Mouse (Mus musculus): ENCODE results near the gene Glt1d1.
"Not testable (repeated sequence)": the region's sequence is repeated elsewhere in the genome, so short reads cannot be mapped to it uniquely, and the experiment has no call there.

Gene Glt1d1

GRCm38 (mm10) chr5:127698525-127698924, 66.5 kb downstream of the Glt1d1 start:
- no peak for DNase-seq (ENCODE audit: low read depth, low spot score)

- DNase-seq (ENCODE audit: low read depth, low spot score) = no peak
These were observed 67.6 kb downstream of the Glt1d1 start for GRCm38 (mm10) chr5:127699679-127700078.

GRCm38 (mm10) chr5:127700156-127700555, 68.1 kb downstream of the Glt1d1 start:
- DNase-seq (ENCODE audit: low read depth, low spot score) = no peak

- no peak for DNase-seq (ENCODE audit: low read depth, low spot score)
These were observed 71.6 kb downstream of the Glt1d1 start for GRCm38 (mm10) chr5:127703609-127704180.

- DNase-seq (ENCODE audit: low read depth, low spot score) = no peak
These were observed 73.2 kb downstream of the Glt1d1 start for GRCm38 (mm10) chr5:127705225-127705624.

GRCm38 (mm10) chr5:127705976-127706375, 73.9 kb downstream of the Glt1d1 start:
- DNase-seq (ENCODE audit: low read depth, low spot score) = no peak

GRCm38 (mm10) chr5:127708143-127708542, 76.1 kb downstream of the Glt1d1 start:
- DNase-seq (ENCODE audit: low read depth, low spot score) = no peak

GRCm38 (mm10) chr5:127714783-127715704, 83.0 kb downstream of the Glt1d1 start:
- DNase-seq (ENCODE audit: low read depth, low spot score) = no peak

GRCm38 (mm10) chr5:127720591-127721379, 88.7 kb downstream of the Glt1d1 start:
- peak; percentile 49 for DNase-seq (ENCODE audit: low read depth, low spot score)

GRCm38 (mm10) chr5:127722171-127722570, 90.1 kb downstream of the Glt1d1 start:
- DNase-seq (ENCODE audit: low read depth, low spot score) = not testable (repeated sequence)

GRCm38 (mm10) chr5:127730351-127730750, 98.3 kb downstream of the Glt1d1 start:
- DNase-seq (ENCODE audit: low read depth, low spot score) = no peak

- no peak for DNase-seq (ENCODE audit: low read depth, low spot score)
These were observed 109.3 kb downstream of the Glt1d1 start for GRCm38 (mm10) chr5:127741331-127741730.

- not testable (repeated sequence) for DNase-seq (ENCODE audit: low read depth, low spot score)
These were observed 117.5 kb downstream of the Glt1d1 start for GRCm38 (mm10) chr5:127749540-127749939.

GRCm38 (mm10) chr5:127751262-127751975, 119.4 kb downstream of the Glt1d1 start:
- DNase-seq (ENCODE audit: low read depth, low spot score) = no peak

GRCm38 (mm10) chr5:127755594-127755993, 123.5 kb downstream of the Glt1d1 start:
- no peak for DNase-seq (ENCODE audit: low read depth, low spot score)

GRCm38 (mm10) chr5:127756011-127756410, 123.9 kb downstream of the Glt1d1 start:
- no peak for DNase-seq (ENCODE audit: low read depth, low spot score)

GRCm38 (mm10) chr5:127756671-127757423, 124.8 kb downstream of the Glt1d1 start:
- DNase-seq (ENCODE audit: low read depth, low spot score) = no peak

- no peak for DNase-seq (ENCODE audit: low read depth, low spot score)
These were observed 126.5 kb downstream of the Glt1d1 start for GRCm38 (mm10) chr5:127758576-127758975.

All from forelimb bud, embryonic 11.5 days (tissue).